Mouse (Mus musculus): ENCODE measurements around the gene Tspan17. TPM values are rescaled to one million over a fixed set of nuclear protein-coding genes. Genes with fewer than 3 reads are reported as not detected.

Tspan17 gene
- polyA plus RNA-seq, 1 experiment from 2014 or later = 13.0 TPM

DNA sequence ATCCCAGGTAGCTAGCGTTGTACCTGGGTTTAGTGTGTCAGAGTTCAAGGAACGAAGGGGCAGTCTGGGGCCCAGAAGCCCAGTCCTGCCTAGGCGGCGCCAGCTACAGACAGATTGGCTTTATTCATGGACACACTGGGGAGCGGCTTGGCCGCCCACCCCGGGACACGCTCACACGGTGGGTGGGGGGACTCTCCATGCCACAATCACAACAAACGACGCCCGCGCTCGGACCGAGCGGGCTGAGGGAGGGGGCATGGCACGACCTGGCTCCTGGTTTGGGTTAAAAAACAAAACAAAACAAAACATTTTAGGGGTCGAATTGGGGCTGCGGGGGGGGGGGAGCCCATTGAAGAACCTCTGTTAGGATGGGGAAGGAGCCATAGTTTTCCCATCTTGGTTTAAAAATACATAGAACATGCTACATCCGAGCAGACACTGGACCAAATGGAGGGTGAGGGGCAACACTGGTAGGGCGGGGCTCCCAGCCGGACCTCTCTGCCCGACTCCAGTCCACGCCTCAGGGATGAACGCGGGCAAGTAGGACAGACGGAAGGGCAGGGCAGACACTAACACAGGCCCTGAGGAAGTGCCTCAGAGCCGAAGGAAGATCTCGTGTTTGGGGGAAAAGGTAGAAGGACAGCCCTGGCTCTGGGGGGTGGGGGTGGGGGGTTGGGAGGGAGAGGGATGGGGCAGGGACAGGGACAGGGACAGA, 30.3 kb upstream of the Tspan17 start:
- under 1% methylated on average over 29 of the region's 29 CpGs for WGBS
- Histone ChIP-seq H3K4me1 (ENCODE audit: control insufficient read depth, insufficient read depth, low read length) (peaks cover 11% of the 10 kb centered on the region), H3K4me2 (ENCODE audit: low read depth, low read length) (peak overlapping the region; percentile 68), H3K9me3 (ENCODE audit: control insufficient read depth, low read length) (no peaks in the 10 kb centered on the region), H3K36me3 (ENCODE audit: control insufficient read depth, insufficient read depth, low read length) (no peaks in the 10 kb centered on the region), H3K9ac (ENCODE audit: low read depth, low read length) (no peak overlapping the region), H3K4me3 (ENCODE audit: low read depth, low read length) (peak overlapping the region; percentile 41; the same call in 1 of the 2 replicates), H3K27me3 (replicated peaks; ENCODE audit: control insufficient read depth, insufficient read depth, low read length) (peaks cover 43% of the 10 kb centered on the region), H3K27ac (replicated peaks; ENCODE audit: low read depth, low read length) (no peak overlapping the region)
- ATAC-seq (ENCODE audit: low read depth) (no peak), DNase-seq (ENCODE audit: low spot score) (no peak)

DNA sequence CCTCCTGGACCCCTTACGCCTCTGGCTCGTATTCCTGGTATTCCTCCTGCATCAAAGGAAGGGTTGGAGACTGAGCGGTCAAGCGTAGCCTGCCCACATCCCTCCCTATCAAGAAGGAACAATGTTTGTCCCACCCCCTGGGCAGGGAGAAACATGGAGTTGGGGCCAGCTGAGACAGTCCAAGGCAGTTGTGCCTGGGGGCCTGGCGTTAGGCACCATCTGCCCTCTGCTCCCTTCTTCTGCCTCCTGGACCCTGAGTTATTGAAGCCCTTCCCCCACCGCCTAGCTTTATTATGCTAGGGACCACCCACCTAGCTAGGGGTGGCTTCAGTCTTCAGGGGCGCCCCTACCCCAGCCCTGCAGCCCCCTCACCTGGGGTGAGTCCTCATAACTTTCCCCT, 29.7 kb upstream of the Tspan17 start:
- H3K9ac ChIP-seq (ENCODE audit: low read depth, low read length) = no peak overlapping the region
- no peak for ATAC-seq (ENCODE audit: low read depth)
- peaks cover 48% of the 10 kb centered on the region for H3K27me3 ChIP-seq (replicated peaks; ENCODE audit: control insufficient read depth, insufficient read depth, low read length)
- peaks cover 11% of the 10 kb centered on the region for H3K4me1 ChIP-seq (ENCODE audit: control insufficient read depth, insufficient read depth, low read length)
- no peaks in the 10 kb centered on the region for H3K36me3 ChIP-seq (ENCODE audit: control insufficient read depth, insufficient read depth, low read length)
- no peak overlapping the region for H3K4me3 ChIP-seq (ENCODE audit: low read depth, low read length)
- no peak overlapping the region for H3K27ac ChIP-seq (replicated peaks; ENCODE audit: low read depth, low read length)
- 3% methylated on average over 5 of the region's 7 CpGs for WGBS
- no peak for DNase-seq (ENCODE audit: low spot score)
- no peak overlapping the region; the same call in 1 of the 2 replicates for H3K4me2 ChIP-seq (ENCODE audit: low read depth, low read length)
- H3K9me3 ChIP-seq (ENCODE audit: control insufficient read depth, low read length) = no peaks in the 10 kb centered on the region

DNA sequence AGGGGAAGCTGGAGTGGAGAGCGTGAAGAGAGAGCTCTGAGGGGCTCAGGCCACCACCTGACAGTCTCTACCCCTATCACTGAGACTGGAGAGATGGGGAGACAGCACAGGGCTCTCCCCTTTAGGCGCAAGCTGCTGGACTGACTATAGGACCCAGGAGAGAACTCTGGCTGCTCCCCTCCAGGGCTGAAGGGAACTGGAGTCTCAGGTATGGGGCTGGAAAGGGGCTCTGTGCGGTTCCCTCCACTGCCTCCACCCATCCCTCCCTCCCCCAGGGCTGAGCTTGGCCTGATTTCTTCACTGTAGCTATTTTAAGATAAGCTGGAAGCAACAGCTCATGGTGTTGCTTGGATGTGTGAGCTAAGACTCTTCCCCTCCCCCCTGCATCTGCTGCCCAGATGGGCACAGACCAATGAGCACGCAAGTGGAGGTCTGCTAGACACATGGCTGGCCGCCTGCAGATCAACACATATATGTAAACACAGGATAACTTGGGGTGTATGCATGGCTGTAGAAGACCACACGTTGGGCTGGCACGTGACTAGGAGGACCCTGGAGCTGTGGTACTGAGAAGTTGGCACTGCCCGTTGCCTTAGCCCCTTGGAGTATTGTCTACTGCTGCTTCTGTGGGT, 28.9 kb upstream of the Tspan17 start:
- Histone ChIP-seq H3K4me1 (ENCODE audit: control insufficient read depth, insufficient read depth, low read length) (peaks cover 11% of the 10 kb centered on the region), H3K36me3 (ENCODE audit: control insufficient read depth, insufficient read depth, low read length) (no peaks in the 10 kb centered on the region), H3K27me3 (replicated peaks; ENCODE audit: control insufficient read depth, insufficient read depth, low read length) (peaks cover 50% of the 10 kb centered on the region), H3K4me3 (ENCODE audit: low read depth, low read length) (no peak overlapping the region), H3K9me3 (ENCODE audit: control insufficient read depth, low read length) (no peaks in the 10 kb centered on the region), H3K9ac (ENCODE audit: low read depth, low read length) (no peak overlapping the region), H3K4me2 (ENCODE audit: low read depth, low read length) (no peak overlapping the region), H3K27ac (replicated peaks; ENCODE audit: low read depth, low read length) (no peak overlapping the region)
- DNase-seq (ENCODE audit: low spot score) (peak; percentile 61), ATAC-seq (ENCODE audit: low read depth) (no peak)
- WGBS = 42% methylated on average over 8 of the region's 8 CpGs

DNA sequence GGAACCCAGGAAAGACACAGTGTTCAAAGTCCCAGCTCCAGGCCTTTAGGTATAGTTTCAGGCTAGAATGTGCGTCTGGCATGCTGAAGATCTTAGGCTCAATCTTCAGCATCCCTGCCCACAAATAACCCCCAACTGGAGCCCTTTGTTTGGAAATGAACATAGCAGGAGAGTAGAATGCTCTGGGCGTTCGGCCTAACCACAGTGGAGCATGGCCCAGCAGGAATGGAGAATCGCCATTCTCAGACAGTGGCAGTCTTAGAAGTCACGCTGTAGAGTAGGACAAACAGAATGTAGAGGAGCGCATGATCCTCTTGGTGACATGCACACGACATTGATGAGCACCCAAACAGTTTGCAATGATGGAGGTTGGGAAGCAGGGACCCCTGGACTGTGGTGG, 28.3 kb upstream of the Tspan17 start:
- 62% methylated on average over 7 of the region's 7 CpGs for WGBS
- peaks cover 56% of the 10 kb centered on the region for H3K27me3 ChIP-seq (replicated peaks; ENCODE audit: control insufficient read depth, insufficient read depth, low read length)
- no peaks in the 10 kb centered on the region for H3K36me3 ChIP-seq (ENCODE audit: control insufficient read depth, insufficient read depth, low read length)
- no peak overlapping the region for H3K27ac ChIP-seq (replicated peaks; ENCODE audit: low read depth, low read length)
- ATAC-seq (ENCODE audit: low read depth) = no peak
- H3K9me3 ChIP-seq (ENCODE audit: control insufficient read depth, low read length) = no peaks in the 10 kb centered on the region
- no peak overlapping the region for H3K4me2 ChIP-seq (ENCODE audit: low read depth, low read length)
- no peak for DNase-seq (ENCODE audit: low spot score)
- no peak overlapping the region for H3K9ac ChIP-seq (ENCODE audit: low read depth, low read length)
- peaks cover 15% of the 10 kb centered on the region for H3K4me1 ChIP-seq (ENCODE audit: control insufficient read depth, insufficient read depth, low read length)
- no peak overlapping the region for H3K4me3 ChIP-seq (ENCODE audit: low read depth, low read length)

DNA sequence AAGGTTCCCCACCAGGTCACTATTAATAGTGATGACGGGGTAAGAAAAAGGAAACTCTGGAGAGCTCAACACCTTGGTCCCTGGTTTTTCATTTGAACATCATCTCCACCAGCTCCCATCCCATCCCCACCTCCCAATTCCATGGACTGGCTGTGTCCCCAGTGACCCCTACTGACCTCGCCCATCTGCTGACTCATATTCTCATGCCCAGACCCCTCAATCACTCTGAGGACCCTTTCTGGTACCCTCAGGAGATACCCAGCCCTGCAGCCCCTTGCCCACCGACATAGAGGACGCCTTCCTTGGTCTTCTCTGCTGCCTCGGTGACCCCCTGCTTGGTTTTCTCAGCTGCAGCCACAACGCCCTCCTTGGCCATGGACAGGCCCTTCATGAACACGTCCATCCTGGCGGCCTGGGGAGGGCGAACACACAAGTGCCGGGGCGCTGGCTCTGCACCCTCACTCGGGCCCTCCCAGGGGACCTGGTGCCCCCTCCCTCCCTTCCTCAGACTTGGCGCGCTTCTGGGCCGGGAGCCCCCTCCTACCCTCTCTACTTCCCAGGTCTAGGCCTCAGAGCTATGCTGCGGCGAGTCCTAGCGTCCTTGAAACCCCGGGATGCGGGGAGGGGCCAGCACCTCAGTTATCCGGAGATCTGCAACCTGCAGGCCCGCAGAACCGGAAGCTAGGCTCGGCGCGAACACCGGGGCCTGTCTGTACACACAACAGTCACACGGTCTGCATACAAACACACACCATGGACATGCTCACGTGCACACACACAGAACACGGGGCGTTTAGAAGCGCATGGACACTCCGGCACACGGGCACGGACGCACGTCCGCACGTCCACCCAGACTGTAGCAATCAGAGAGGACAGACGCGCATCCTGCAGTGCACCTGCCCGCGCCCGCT, 23.6 kb upstream of the Tspan17 start:
- ATAC-seq (ENCODE audit: low read depth) = no peak
- Histone ChIP-seq H3K4me3 (ENCODE audit: low read depth, low read length) (peak overlapping the region; percentile 34), H3K9ac (ENCODE audit: low read depth, low read length) (peak overlapping the region; percentile 30), H3K27ac (replicated peaks; ENCODE audit: low read depth, low read length) (no peak overlapping the region), H3K36me3 (ENCODE audit: control insufficient read depth, insufficient read depth, low read length) (no peaks in the 10 kb centered on the region), H3K27me3 (replicated peaks; ENCODE audit: control insufficient read depth, insufficient read depth, low read length) (peaks cover 53% of the 10 kb centered on the region), H3K4me2 (ENCODE audit: low read depth, low read length) (peak overlapping the region; percentile 53), H3K4me1 (ENCODE audit: control insufficient read depth, insufficient read depth, low read length) (peaks cover 10% of the 10 kb centered on the region), H3K9me3 (ENCODE audit: control insufficient read depth, low read length) (no peaks in the 10 kb centered on the region)
- 5% methylated on average over 28 of the region's 44 CpGs for WGBS
- DNase-seq (ENCODE audit: low spot score) = no peak

DNA sequence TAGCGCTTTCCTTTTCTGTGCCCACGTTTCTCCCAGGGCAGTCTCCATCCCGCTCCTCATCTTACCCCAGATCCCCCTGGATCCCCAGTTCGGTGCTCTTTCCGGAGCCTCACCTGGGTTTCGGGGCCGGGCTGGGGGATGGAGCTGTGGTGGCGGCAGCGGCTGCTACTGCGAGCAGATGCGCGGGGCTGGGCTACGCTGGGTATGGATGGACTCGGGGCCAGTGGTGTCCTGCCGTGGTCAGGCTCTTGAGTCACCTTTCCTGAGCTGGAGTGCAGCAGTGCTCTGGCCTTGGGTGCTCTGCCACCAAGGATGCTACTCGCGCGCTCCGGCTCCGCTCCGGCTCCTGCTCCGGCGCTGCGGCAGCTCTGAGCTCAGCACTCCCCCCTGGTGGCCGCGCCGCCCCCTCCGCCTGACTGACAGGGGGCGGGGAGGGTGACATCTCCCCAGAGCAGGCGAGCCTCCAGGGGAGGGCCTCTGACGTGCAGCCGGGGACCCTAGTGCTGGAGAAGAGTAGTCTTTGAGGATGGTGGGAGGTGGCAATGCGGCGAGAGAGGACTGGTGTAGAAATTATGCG, 22.9 kb upstream of the Tspan17 start, which contains the start of gene Sncb:
Gene Sncb (minus strand): TSS at position 404 of the 577 bp plus-strand sequence.
- peak within 1 kb of the TSS; percentile 53 for H3K4me2 ChIP-seq (ENCODE audit: low read depth, low read length)
- peaks cover 53% of the 10 kb centered on the region for H3K27me3 ChIP-seq (replicated peaks; ENCODE audit: control insufficient read depth, insufficient read depth, low read length)
- H3K4me1 ChIP-seq (ENCODE audit: control insufficient read depth, insufficient read depth, low read length) = peaks cover 10% of the 10 kb centered on the region
- H3K4me3 ChIP-seq (ENCODE audit: low read depth, low read length) = peak within 1 kb of the TSS; percentile 34
- H3K9ac ChIP-seq (ENCODE audit: low read depth, low read length) = peak within 1 kb of the TSS; percentile 30
- ATAC-seq (ENCODE audit: low read depth) (peak; percentile 88), DNase-seq (ENCODE audit: low spot score) (peak; percentile 20)
- H3K9me3 ChIP-seq (ENCODE audit: control insufficient read depth, low read length) = no peaks in the 10 kb centered on the region
- under 1% methylated on average over 35 of the region's 35 CpGs for WGBS
- H3K36me3 ChIP-seq (ENCODE audit: control insufficient read depth, insufficient read depth, low read length) = no peaks in the 10 kb centered on the region
- no peak within 1 kb of the TSS for H3K27ac ChIP-seq (replicated peaks; ENCODE audit: low read depth, low read length)

DNA sequence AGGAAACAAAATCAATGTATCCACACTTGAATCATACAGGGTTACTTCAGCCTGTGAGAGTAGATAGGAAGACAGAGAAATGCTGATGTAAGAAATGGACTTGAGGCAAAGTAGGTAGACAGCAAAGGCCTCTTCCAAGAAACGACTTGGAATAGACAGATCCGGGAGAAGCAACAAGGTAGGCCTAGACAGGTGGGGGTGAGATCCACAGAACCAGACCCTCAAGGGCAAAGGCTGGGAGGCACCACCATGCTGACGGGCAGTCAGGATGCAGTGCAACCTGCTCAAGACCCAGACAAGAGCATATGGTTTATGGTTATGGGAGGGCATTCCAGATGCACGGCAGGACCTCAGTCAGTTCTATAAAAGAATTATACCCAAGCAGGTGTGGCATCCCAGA, 22.2 kb upstream of the Tspan17 start:
- no peak overlapping the region for H3K9ac ChIP-seq (ENCODE audit: low read depth, low read length)
- H3K4me1 ChIP-seq (ENCODE audit: control insufficient read depth, insufficient read depth, low read length) = peaks cover 10% of the 10 kb centered on the region
- H3K27ac ChIP-seq (replicated peaks; ENCODE audit: low read depth, low read length) = no peak overlapping the region
- no peak overlapping the region for H3K4me2 ChIP-seq (ENCODE audit: low read depth, low read length)
- no peak overlapping the region for H3K4me3 ChIP-seq (ENCODE audit: low read depth, low read length)
- 90% methylated on average over 4 of the region's 4 CpGs for WGBS
- ATAC-seq (ENCODE audit: low read depth) (no peak), DNase-seq (ENCODE audit: low spot score) (no peak)
- H3K36me3 ChIP-seq (ENCODE audit: control insufficient read depth, insufficient read depth, low read length) = no peaks in the 10 kb centered on the region
- H3K9me3 ChIP-seq (ENCODE audit: control insufficient read depth, low read length) = no peaks in the 10 kb centered on the region
- peaks cover 53% of the 10 kb centered on the region for H3K27me3 ChIP-seq (replicated peaks; ENCODE audit: control insufficient read depth, insufficient read depth, low read length)

DNA sequence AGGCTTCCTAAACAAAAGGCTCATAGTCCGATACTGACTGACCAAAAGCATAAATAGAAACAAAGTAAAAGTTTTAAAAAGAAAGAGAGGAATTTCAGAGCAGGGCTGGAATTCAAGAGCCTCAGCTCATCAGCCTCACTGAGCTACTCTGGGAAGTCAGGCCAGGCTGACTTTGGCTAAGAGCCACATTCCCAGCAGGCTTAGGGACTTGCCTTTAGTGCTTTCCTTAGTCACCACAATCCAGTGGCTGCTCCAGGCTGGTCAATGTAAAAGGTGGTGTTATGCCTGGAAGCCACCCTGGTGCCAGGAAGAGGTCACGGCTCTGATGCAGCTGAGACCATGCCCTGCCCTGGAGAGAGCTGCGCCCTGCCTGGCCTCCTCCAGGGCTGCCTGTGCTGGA, 8.6 kb upstream of the Tspan17 start:
- H3K9ac ChIP-seq (ENCODE audit: low read depth, low read length) = no peak overlapping the region
- H3K9me3 ChIP-seq (ENCODE audit: control insufficient read depth, low read length) = no peaks in the 10 kb centered on the region
- H3K36me3 ChIP-seq (ENCODE audit: control insufficient read depth, insufficient read depth, low read length) = no peaks in the 10 kb centered on the region
- no peaks in the 10 kb centered on the region for H3K27me3 ChIP-seq (replicated peaks; ENCODE audit: control insufficient read depth, insufficient read depth, low read length)
- no peaks in the 10 kb centered on the region for H3K4me1 ChIP-seq (ENCODE audit: control insufficient read depth, insufficient read depth, low read length)
- no peak overlapping the region for H3K4me2 ChIP-seq (ENCODE audit: low read depth, low read length)
- 0 out of 2 replicates have a peak overlapping the region, but pooled peaks have one; percentile 21 for H3K27ac ChIP-seq (replicated peaks; ENCODE audit: low read depth, low read length)
- H3K4me3 ChIP-seq (ENCODE audit: low read depth, low read length) = no peak overlapping the region
- DNase-seq (ENCODE audit: low spot score) (peak; percentile 64), ATAC-seq (ENCODE audit: low read depth) (no peak; the same call in 1 of the 2 replicates)
- 79% methylated on average over 3 of the region's 3 CpGs for WGBS

Data from embryonic facial prominence, embryonic 14.5 days (tissue).